Mouse (Mus musculus): Measurements from ENCODE around the gene Lrrn3.

Lrrn3 gene

GRCm38 (mm10) chr12:41427464-41427863 lies 58.8 kb downstream of the Lrrn3 start:
- WGBS: 87% methylated on average over 5 of the region's 5 CpGs

GRCm38 (mm10) chr12:41425101-41425679 lies 61.0 kb downstream of the Lrrn3 start:
- 70% methylated on average over 9 of the region's 9 CpGs for WGBS

GRCm38 (mm10) chr12:41417961-41418360 lies 68.3 kb downstream of the Lrrn3 start:
- WGBS: 71% methylated on average over 4 of the region's 4 CpGs

GRCm38 (mm10) chr12:41417099-41417498 lies 69.1 kb downstream of the Lrrn3 start:
- 74% methylated on average over 3 of the region's 3 CpGs for WGBS

GRCm38 (mm10) chr12:41409431-41409830 lies 76.8 kb downstream of the Lrrn3 start:
- WGBS: 46% methylated on average over 3 of the region's 3 CpGs

GRCm38 (mm10) chr12:41401923-41402322 lies 84.3 kb downstream of the Lrrn3 start:
- WGBS: 63% methylated on average over 3 of the region's 3 CpGs
